Mouse (Mus musculus): ENCODE data around the gene Rbms2.
"Not testable (repeated sequence)": the region's sequence is repeated elsewhere in the genome, so short reads cannot be mapped to it uniquely, and the experiment has no call there.

The Rbms2 gene

DNA sequence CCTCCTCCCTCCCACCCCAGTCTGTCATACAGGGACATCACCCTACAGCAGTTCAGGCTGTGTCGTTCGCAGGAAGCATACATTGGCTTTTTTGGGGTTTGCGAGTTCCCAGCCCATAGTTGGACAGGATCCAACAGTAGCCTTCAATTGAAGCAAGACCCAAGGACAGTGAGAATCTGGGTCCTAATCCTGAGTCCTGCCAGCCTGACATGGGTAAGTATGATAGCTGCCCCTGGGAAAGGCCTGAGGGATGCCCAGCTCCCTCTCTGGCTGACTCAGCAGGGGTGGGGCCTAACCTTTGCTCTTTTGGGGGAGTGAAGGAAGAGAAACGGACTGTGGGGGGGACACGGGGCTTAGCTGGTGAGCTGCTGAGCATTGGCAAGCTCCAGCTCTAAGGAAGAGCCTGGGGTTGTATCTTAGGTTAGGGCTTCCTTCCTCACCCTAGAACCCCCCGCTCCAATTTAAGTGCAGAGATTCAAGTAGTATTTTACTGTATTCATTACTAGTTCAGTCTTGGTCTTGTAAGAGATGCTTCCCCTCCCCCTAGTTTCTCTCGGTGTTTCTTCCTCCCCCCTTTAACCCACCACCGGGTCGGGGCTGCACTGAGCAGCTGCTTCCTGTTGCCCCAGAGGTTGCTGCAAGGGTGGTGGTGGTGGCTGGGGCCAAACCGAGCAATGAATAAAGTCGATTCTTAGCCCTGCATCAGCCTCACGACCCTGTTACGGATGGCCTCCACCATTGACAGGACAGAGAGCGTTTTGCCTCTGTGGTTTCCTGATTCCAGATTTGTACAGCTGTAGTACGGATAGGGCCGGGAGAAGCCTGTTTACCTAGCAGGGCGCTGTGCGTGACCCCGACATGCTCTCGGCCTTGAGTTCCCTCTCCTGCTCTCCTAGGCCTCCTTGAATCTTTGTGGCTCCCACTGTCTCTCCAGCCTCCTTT is 88.3 kb downstream of the Rbms2 start, which contains the start of gene Baz2a:
Gene Baz2a, plus strand, starts transcription at position 14 of the 942 bp plus-strand sequence.
- DNase-seq (ENCODE audit: low read depth, low spot score) = peak; percentile 83

DNA sequence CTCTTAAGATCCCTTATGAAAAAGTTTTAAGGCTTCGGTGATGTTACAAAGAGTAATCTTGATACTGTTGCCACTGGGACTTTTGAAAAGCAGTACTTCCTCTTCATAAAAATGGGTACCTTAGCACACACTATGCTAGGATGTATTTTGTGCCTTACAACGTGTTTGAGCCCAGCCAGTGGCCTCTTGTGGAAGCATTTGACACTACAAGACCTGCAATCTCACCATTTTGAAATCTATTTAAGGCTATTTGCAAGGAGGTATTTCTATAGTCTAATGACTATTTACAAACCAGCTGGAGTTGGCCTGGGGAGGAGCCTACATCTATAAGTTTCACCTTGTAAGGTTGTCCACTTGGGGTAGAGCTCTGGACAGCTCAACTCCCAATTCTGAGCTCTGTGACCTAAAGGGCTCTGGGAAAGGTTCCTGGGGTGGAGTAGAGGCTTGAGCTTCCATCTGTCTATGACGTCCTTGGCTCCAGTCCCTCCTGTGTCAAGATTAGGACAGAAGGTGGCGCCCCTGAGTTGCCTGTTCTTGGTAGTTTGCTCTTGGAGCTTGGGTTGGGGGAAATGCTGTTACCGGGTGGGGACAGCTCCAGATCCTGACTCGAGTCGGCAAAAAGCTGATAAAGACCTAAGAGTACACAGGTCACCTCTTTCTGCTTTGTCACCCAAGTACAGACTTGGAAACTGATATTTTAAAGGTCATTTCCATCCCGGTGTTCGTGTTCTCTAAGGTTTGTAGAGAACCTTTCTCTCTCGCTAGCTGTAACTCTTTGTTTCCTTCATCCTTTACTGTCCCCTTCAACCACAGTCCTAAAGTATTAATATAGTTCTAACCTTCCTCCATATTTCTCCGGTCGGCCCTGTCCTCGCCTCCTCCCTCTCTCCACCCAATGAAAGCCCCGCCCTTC is 89.2 kb downstream of the Rbms2 start:
- DNase-seq (ENCODE audit: low read depth, low spot score) = peak; percentile 96

DNA sequence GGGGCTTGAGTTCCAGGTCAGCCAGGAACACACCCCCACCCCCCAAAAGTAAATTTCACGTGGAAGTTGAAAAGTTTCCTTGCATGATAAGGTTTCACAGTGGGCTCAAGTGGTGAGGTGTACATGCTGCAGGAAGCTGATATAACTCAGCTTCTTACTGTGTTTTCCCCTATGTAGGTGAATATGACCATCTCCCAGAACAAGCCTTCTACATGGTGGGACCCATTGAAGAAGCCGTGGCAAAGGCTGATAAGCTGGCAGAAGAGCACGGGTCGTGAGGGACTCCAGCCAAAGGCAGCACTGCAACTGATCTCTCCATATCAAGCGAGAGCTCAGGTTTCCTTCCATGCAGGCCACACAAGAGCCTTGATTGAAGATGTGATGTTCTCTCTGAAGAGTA is 90.3 kb downstream of the Rbms2 start:
- no peak for DNase-seq (ENCODE audit: low read depth, low spot score)

DNA sequence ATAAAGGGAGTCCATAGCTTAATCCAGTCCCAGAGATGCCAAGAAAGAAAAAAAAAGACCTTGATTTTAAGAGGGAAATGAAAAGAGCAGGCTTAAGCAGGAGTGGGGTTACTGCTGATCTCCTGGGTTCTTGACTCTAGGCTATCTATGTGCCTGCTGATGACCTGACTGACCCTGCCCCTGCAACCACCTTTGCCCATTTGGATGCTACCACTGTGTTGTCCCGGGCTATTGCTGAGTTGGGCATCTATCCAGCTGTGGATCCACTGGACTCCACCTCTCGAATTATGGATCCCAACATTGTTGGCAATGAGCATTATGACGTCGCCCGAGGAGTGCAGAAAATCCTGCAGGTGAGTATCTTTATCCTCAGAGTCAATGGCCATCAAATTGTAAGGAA is 91.9 kb downstream of the Rbms2 start:
- no peak for DNase-seq (ENCODE audit: low read depth, low spot score)

DNA sequence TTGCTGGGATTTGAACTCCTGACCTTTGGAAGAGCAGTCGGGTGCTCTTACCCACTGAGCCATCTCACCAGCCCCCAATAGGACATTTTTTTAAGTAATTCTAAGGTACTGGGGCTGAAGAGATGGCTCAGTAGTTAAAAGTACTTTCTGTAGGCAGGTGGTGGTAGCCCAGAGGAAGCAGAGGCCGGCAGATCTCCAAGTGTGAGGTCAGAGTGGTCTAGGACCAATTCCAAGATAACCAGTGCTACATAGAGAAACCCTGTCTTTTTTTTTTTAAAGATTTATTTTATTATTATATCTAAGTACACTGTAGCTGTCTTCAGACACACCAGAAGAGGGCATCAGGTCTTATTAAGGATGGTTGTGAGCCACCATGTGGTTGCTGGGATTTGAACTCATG is 92.9 kb downstream of the Rbms2 start:
- not testable (repeated sequence) for DNase-seq (ENCODE audit: low read depth, low spot score)

DNA sequence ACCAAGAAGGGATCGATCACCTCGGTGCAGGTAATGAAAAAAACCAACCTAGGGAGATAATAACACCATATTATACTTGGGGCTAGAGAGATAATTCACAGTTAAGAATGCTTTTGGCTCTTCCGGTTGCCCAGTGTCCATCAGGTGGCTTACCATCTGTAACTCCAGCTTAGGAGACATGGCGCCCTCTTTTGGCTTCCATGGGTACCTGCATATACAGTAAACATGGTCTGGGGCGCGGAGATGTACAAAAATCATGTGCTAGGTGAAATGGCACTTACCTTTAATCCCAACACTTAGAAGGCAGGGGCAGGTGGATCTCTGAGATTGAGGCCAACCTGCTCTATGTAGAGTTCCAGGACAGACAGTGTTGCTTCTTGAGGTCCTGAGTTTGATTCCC is 93.7 kb downstream of the Rbms2 start:
- peak; percentile 64 for DNase-seq (ENCODE audit: low read depth, low spot score)

DNA sequence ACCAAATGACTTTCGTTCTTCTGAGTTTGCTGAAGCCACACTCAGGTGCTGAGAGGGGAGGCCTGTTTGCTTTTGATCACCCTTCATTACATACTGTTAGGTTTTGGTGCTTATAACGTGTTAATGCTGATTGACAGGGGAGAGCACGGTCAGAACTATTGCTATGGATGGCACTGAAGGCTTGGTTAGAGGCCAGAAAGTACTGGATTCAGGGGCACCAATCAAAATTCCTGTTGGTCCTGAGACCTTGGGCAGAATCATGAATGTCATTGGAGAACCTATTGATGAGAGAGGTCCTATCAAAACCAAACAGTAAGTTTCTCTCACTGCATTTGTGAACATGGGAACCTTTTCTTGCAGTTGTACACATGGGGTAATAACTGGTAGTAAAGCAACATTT is 95.9 kb downstream of the Rbms2 start:
- peak; percentile 20 for DNase-seq (ENCODE audit: low read depth, low spot score)

DNA sequence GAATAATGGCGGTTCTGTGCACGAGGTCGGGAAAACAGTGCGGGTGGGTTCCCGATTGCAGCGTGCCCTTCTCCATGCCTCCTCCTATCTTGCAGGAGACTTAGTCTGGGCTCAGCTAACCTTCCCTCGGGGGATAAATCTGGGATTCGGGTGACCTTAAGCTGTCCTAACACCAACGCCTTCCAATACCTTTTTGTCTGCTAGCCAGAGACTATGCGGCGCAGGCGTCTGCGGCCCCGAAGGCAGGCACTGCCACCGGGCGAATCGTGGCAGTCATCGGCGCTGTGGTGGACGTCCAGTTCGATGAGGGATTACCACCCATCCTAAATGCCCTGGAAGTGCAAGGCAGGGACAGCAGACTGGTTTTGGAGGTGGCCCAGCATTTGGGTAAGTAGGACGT is 96.4 kb downstream of the Rbms2 start:
- DNase-seq (ENCODE audit: low read depth, low spot score) = peak; percentile 43

DNA sequence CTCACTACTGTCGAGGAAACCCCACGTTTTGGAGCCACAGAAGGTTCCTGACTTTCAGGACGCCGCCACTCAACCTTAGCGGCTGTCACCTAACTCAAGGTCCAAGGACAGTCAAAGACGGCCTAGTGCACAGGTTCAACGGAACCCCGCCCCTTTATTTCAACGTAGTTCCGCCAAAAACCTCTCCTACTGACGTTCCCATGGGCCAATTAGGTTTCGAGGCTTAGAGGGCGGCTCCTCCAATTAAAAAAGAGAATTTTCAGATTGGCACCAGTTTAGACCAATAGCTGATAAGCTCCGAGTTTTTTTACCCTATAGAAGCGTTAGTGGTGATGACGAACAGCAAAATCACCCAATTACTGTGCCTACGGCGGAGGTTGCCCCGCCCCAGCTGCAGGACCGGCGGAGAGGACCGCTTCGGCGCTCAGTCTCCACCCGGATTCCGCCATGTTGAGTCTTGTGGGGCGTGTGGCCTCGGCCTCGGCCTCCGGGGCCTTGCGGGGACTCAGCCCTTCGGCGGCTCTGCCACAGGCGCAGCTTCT is 97.1 kb downstream of the Rbms2 start, which contains the start of gene Atp5b:
Gene Atp5b, plus strand, starts transcription at position 394 of the 542 bp plus-strand sequence.
- peak; percentile 100 for DNase-seq (ENCODE audit: low read depth, low spot score)

DNA sequence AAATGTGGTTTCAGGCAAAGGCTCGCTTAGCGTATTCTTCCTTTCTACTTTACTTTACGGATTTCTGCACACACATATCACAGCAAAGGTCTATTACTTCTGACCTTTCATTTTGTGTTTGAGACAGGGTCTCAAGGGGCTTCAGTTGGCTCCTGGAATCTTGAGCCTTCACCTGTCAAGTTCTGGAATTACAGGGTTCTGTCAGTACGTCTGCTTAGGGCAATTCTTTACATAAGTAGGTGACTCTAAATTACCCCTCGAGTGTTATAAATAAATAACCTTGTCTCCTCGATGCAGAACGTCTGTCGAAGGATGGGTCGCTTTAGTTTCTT is 97.7 kb downstream of the Rbms2 start:
- DNase-seq (ENCODE audit: low read depth, low spot score) = no peak

DNA sequence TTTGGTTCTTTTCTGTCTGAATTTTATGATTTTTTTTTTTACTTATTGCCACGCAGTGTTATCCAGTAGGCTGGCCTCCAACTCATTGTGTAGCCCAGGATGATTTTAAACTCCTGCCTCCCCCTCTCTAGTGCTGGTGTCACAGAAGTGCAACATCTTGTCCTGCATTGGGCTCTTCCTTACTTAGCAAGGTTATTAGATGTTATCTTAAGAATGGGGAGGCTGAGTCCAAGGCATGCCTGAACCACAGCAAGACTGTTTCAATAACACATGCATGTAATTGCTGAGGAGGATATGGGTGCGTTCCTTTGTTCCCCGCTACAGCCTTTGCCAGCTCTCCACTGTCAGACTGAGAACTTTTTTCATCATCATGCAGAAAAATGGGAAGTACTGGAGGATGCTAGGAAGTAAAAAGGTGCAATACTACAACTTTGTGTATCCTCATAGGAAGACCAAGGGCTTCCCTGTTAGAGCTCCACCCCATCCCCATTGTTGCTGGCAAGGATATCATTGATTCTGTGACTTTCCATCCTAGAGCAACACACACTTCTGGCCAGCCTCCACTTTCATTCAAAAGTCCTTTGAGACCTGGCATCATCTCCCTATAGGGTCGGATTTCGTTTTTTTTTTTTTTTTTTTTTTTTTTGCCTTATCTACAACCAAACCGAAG is 98.2 kb downstream of the Rbms2 start:
- peak; percentile 53 for DNase-seq (ENCODE audit: low read depth, low spot score)
